Mouse (Mus musculus) heart, embryonic 13.5 days (tissue): ENCODE data around the gene Hivep1. TPM values are rescaled to one million over a fixed set of nuclear protein-coding genes. Genes with fewer than 3 reads are reported as not detected.
A peak's percentile ranks its signal among the peaks of the same experiment; 100 is the strongest.

Experiments
- ATAC-seq: fragments of 200-750 bp; cut with Nextera tagmentation; 2 replicates; pipeline ENCODE4 v1.8.0; 2017; ENCODE audit warnings: moderate TSS enrichment; ENCODE audit not compliant: insufficient number of reproducible peaks, low FRiP score, low TSS enrichment; ENCODE audit errors: extremely low read depth
- H3K27ac ChIP-seq: fragments of 300-500 bp; sonication (generic); replicated peaks from 2 replicates; pipeline ENCODE4 v1.5.1; 2015; ENCODE audit warnings: moderate library complexity, mild to moderate bottlenecking, inconsistent platforms
- H3K27me3 ChIP-seq: fragments of 300-500 bp; sonication (generic); replicated peaks from 2 replicates; pipeline ENCODE4 v1.6.1; 2015; ENCODE audit warnings: mild to moderate bottlenecking, inconsistent platforms
- H3K36me3 ChIP-seq: fragments of 300-500 bp; sonication (generic); 2 replicates; pipeline ENCODE4 v1.6.1; 2015; ENCODE audit warnings: mild to moderate bottlenecking, inconsistent platforms
- H3K4me1 ChIP-seq: fragments of 300-500 bp; sonication (generic); 2 replicates; pipeline ENCODE4 v1.6.1; 2015; ENCODE audit warnings: inconsistent platforms
- H3K4me2 ChIP-seq: fragments of 300-500 bp; sonication (generic); 2 replicates; pipeline ENCODE4 v1.6.1; 2015; ENCODE audit warnings: inconsistent platforms, mild to moderate bottlenecking, moderate library complexity
- H3K4me3 ChIP-seq: fragments of 300-500 bp; sonication (generic); 2 replicates; pipeline ENCODE4 v1.5.1; 2015; ENCODE audit warnings: moderate library complexity, mild to moderate bottlenecking, inconsistent platforms
- H3K9ac ChIP-seq: fragments of 300-500 bp; sonication (generic); 2 replicates; pipeline ENCODE4 v1.6.1; 2015; ENCODE audit warnings: inconsistent platforms, mild to moderate bottlenecking, moderate library complexity
- H3K9me3 ChIP-seq: fragments of 300-500 bp; sonication (generic); 2 replicates; pipeline ENCODE4 v1.6.1; 2016; ENCODE audit warnings: inconsistent platforms
- WGBS: fragments of 180-500 bp; shearing (Covaris S2); methylation state at CpG from one replicate; pipeline ENCODE4 v1.1.7; 2015; ENCODE audit warnings: mixed read lengths; 5-methylcytosine and 5-hydroxymethylcytosine counted together
- polyA plus RNA-seq: library from polyadenylated mRNA; unstranded; fragments of >200 nt; fragmentation: Nextera tagmentation; extraction: Ambion mirVana; gene quantifications from 2 replicates; pipeline ENCODE4 v1.2.1, GENCODE M21; 2015

Hivep1 gene
- polyA plus RNA-seq, 1 experiment from 2014 or later, result 8.3 TPM

DNA sequence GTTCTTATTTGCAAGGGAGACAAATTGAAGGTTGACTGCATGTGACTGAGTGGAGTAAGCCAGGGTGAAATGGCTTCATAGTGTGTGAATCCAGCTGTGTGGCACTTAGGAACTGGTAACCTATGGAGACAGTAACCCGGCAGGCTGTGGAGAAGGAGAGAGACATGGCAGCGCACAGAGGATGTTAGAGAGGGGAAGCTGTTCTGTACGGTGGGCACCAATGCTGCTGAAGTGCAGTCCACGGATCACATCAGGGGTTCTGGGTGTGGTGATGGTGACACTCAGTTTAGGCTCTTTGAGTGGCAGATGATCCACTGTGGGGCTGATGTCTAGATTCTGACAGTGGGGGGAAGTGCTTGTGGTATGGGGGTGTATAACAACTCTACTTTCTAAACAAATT, 47.7 kb downstream of the Hivep1 start:
- no peak overlapping the region for H3K9ac ChIP-seq
- peaks cover 5% of the 10 kb centered on the region; the same call in 1 of the 2 replicates for H3K9me3 ChIP-seq
- peaks cover 6% of the 10 kb centered on the region for H3K36me3 ChIP-seq
- no peak; the same call in 1 of the 2 replicates for ATAC-seq
- WGBS, result 82% methylated on average over 4 of the region's 4 CpGs
- H3K27ac ChIP-seq, result no peak overlapping the region
- no peak overlapping the region for H3K4me3 ChIP-seq
- H3K27me3 ChIP-seq, result no peaks in the 10 kb centered on the region
- H3K4me1 ChIP-seq, result peaks cover 47% of the 10 kb centered on the region
- H3K4me2 ChIP-seq, result no peak overlapping the region

DNA sequence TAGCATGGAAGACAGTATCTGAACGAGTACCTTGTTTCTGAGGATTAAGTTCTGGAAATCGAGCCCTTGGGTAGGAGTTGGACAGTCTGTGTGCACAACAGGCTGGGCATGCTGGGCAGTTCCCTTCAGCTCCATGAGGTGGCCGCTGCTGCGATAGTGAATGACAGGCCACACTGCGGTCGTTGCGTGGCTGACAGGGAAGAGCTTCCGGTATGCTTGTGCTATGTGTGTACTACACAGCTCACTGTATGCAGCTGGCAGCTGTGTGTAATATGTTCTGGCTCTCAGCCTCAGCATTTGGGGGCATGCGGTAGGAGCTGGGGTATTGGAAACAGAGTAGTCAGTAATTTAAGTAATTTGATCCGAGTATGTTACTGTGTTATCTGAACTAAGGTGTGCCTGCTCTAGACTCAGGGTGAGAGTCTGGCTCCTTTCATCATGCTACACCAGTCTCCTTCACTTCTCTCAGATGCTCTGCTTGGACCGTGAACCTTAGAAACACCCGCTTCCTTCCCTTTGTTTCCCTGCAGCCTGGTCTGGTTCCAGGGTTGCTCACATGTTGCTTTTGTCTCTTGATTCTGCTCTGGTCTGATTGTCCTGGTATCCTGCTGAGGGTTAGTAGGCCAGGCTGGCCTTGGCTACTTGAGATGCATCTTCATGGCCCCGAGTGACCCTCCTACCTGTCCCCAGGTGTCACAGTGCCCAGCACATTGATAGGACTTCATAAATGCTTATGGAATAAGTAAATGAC, 49.8 kb downstream of the Hivep1 start:
- WGBS, result 28% methylated on average over 13 of the region's 13 CpGs
- peak overlapping the region; percentile 37 for H3K9ac ChIP-seq

DNA sequence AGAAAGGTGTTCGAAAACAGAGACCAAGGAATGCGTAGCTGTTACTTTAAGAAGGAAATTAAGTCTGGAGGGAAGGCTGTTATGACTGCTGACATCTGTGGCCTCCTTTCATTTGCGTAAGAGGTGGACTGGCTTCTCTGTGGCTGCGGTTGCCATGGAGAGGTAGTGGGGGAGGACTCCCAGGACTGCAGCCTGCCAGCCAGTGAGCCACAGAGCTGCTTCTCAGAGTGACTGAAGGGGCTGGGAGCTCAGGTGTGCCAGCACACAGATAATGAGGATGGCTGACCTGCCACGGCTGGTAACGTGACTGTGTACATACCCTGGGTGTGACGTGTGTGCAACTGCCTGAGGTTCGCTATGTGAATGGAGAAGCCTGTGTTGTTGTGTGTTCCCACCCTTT, 51.2 kb downstream of the Hivep1 start:
- no peak overlapping the region for H3K4me3 ChIP-seq
- H3K36me3 ChIP-seq, result peaks cover 4% of the 10 kb centered on the region
- peaks cover 37% of the 10 kb centered on the region for H3K4me1 ChIP-seq
- H3K4me2 ChIP-seq, result peak overlapping the region; percentile 30; the same call in 1 of the 2 replicates
- H3K9me3 ChIP-seq, result peaks cover 4% of the 10 kb centered on the region; the same call in 1 of the 2 replicates
- H3K27ac ChIP-seq, result no peak overlapping the region
- no peak for ATAC-seq
- H3K27me3 ChIP-seq, result no peaks in the 10 kb centered on the region
- peak overlapping the region; percentile 40; the same call in 1 of the 2 replicates for H3K9ac ChIP-seq
- 36% methylated on average over 8 of the region's 8 CpGs for WGBS

More for the DNA sequence above, 49.8 kb downstream of the Hivep1 start:
- H3K4me2 ChIP-seq, result peak overlapping the region; percentile 50
- no peak for ATAC-seq
- H3K27ac ChIP-seq, result peak overlapping the region; percentile 61
- H3K27me3 ChIP-seq, result no peaks in the 10 kb centered on the region
- peaks cover 35% of the 10 kb centered on the region for H3K4me1 ChIP-seq
- H3K9me3 ChIP-seq, result peaks cover 5% of the 10 kb centered on the region; the same call in 1 of the 2 replicates
- peaks cover 6% of the 10 kb centered on the region for H3K36me3 ChIP-seq
- no peak overlapping the region for H3K4me3 ChIP-seq

DNA sequence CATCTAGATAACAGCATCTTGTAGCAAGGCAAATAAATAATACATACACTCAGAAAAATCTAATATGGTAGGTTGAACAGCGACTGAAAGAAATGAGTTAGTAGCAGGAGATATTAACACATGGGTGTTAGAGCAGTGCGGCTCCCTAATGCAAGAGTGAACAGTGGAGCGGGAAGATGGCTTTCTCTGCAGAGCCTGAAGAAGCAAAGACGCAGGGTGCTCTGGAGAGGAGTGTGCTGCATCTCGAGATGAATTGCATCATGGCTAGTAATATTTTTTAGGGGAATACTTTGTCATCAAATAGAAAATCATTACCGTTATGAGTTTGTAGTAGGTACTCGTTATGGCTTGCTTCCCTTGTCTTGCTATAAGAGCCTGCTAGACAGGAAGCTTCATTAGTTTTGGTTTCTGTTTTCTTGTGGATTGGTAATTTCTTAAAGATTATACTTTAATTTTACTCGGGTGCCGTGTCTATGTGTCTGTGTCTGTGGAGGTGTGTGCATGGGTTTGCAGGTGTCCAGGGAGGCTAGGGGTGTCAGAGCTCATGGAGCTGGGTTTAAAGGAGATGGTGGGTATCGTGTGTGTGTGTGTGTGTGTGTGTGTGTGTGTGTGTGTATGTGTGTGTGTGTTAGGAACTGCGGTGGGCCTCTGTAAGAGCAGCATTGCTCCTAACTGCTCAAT, 51.8 kb downstream of the Hivep1 start:
- H3K9ac ChIP-seq, result no peak overlapping the region
- WGBS, result 78% methylated on average over 11 of the region's 11 CpGs
- H3K27me3 ChIP-seq, result no peaks in the 10 kb centered on the region
- no peak for ATAC-seq
- no peak overlapping the region for H3K4me2 ChIP-seq
- H3K36me3 ChIP-seq, result no peaks in the 10 kb centered on the region
- no peak overlapping the region for H3K27ac ChIP-seq
- peaks cover 44% of the 10 kb centered on the region for H3K4me1 ChIP-seq
- H3K9me3 ChIP-seq, result no peaks in the 10 kb centered on the region
- H3K4me3 ChIP-seq, result no peak overlapping the region

DNA sequence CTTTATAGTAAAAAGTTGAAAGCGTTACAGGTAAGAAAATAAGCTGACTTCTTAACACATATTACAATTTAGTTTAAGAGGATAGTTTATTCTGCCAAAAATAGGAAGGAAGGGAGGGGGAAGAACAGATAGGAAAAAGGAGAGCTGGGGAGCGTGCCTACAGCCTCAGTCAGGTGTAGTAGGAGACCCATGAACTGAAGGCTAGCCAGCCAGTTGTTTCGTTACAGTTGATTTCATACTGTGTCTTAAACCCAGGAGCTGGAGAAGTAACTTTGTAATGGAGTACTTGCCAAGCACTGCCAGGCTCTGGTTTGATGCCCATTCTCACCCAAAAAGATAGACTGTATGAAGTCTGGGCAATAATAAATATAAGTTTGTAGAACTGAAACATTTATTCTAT, 52.5 kb downstream of the Hivep1 start:
- no peak for ATAC-seq

DNA sequence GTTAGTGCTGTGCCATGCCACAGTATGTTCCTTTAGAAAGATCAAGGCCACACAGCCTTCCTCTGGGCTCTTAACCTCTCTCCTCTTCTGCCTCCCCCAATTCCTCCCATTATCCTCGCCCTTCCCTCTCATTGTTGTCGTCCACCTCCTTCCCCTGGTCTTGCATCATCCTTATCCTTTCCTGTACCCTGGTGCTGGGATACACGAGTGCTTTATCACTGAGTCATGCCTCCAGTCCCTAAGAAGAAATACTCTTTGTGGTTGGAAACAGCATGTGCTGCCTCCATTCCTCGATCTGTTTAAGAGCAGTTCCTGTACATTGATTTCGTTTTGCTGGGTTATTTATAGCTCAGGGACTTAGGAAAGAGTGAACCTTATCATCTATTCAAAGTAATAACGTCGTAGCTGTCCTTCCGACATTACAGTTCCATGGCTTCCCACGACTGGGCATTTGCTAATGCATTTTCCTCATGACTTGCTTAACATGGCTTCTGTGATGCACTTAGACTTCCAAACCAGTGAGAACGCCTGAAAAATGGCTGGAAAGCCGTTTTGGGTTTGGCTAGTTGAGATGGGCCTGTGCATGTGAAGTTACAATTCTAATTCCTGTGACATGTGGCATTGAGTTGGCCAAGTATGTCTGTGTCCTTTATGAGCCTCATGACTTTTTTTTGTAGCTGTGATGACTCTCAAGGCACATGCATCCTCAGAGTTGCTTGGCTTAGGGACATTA, 56.8 kb downstream of the Hivep1 start:
- Histone ChIP-seq H3K27me3 (no peaks in the 10 kb centered on the region), H3K27ac (peak overlapping the region; percentile 66), H3K9ac (peak overlapping the region; percentile 40; the same call in 1 of the 2 replicates), H3K4me3 (no peak overlapping the region; the same call in 1 of the 2 replicates), H3K9me3 (no peaks in the 10 kb centered on the region), H3K4me1 (peaks cover 32% of the 10 kb centered on the region), H3K4me2 (peak overlapping the region; percentile 50), H3K36me3 (no peaks in the 10 kb centered on the region)
- ATAC-seq, result no peak
- WGBS, result 28% methylated on average over 11 of the region's 11 CpGs

More for the DNA sequence above, 52.5 kb downstream of the Hivep1 start:
- Histone ChIP-seq H3K27ac (no peak overlapping the region), H3K36me3 (no peaks in the 10 kb centered on the region), H3K4me1 (peaks cover 48% of the 10 kb centered on the region), H3K9me3 (no peaks in the 10 kb centered on the region), H3K4me3 (no peak overlapping the region), H3K4me2 (no peak overlapping the region), H3K27me3 (no peaks in the 10 kb centered on the region), H3K9ac (no peak overlapping the region)
- WGBS, result 75% methylated on average over 3 of the region's 3 CpGs

DNA sequence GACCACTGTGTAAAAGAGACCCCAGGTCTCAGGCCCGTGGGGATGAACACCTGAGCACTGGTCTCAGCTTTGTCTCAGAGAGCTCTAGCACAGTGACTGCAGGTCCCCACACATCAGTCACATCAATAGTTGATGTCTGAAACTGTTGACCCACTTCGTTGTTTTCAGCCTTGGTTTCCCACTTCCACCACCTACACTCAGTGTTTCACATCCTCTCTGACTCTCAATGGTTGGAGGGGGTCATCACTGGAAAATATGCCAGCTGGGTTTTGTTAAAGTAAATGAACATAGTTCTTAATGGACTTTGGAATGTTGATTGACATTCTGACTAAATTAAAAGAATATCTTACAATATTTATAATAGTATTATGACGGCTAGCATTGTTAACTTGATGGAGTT, 58.6 kb downstream of the Hivep1 start:
- ATAC-seq, result no peak; the same call in 1 of the 2 replicates
- Histone ChIP-seq H3K4me2 (no peak overlapping the region), H3K4me3 (no peak overlapping the region), H3K36me3 (no peaks in the 10 kb centered on the region), H3K27me3 (no peaks in the 10 kb centered on the region), H3K9me3 (no peaks in the 10 kb centered on the region), H3K9ac (no peak overlapping the region), H3K4me1 (peaks cover 39% of the 10 kb centered on the region), H3K27ac (no peak overlapping the region)
- WGBS, result 90% methylated on average over 3 of the region's 3 CpGs

DNA sequence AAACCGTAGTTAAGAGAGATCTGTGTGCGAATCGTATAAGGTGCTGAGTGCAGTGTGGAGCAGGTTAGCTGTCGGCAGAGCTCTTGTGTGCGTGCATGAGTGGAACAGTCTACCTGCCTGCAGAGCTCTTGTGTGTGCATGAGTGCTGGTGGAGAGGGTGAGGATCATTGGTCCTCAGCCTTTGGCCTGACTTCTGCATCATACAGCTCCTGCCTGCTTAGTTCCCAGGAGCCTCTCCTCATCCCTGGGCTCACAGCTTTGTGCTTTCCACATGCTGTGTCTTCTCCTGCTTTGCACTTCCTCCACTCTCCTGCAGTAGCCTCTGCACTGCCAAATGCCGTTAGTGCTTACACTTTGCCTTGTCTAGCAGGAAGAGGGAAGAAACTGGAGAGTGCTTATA, 60.2 kb downstream of the Hivep1 start:
- Histone ChIP-seq H3K36me3 (no peaks in the 10 kb centered on the region), H3K4me1 (peaks cover 54% of the 10 kb centered on the region), H3K4me3 (no peak overlapping the region), H3K27ac (0 out of 2 replicates have a peak overlapping the region, but pooled peaks have one; percentile 8), H3K4me2 (no peak overlapping the region), H3K9me3 (no peaks in the 10 kb centered on the region), H3K27me3 (no peaks in the 10 kb centered on the region), H3K9ac (no peak overlapping the region)
- WGBS, result 76% methylated on average over 6 of the region's 6 CpGs
- no peak for ATAC-seq

DNA sequence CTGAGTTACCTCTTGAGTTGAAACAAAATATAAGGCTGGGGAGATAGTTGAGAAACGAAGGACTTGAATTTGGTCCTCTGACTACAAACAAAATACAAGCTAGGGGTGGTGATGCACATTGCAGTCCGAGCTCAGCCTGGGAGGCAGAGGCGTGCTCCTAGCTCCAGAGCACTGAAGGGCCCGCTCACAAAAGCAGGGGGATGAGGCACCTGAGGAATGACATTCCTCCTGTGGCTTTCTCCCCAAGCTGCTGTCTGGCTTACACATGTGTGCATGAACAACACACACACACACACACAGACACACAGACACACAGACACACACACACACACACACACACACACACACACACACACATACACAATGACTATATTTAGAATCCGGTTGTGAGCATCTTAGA, 60.9 kb downstream of the Hivep1 start:
- no peak for ATAC-seq
- no peak overlapping the region for H3K4me3 ChIP-seq
- WGBS, result 59% methylated on average over 5 of the region's 5 CpGs
- H3K4me2 ChIP-seq, result no peak overlapping the region
- no peak overlapping the region for H3K9ac ChIP-seq
- no peaks in the 10 kb centered on the region for H3K9me3 ChIP-seq
- H3K4me1 ChIP-seq, result peaks cover 51% of the 10 kb centered on the region
- H3K27ac ChIP-seq, result no peak overlapping the region
- H3K27me3 ChIP-seq, result no peaks in the 10 kb centered on the region
- H3K36me3 ChIP-seq, result no peaks in the 10 kb centered on the region

DNA sequence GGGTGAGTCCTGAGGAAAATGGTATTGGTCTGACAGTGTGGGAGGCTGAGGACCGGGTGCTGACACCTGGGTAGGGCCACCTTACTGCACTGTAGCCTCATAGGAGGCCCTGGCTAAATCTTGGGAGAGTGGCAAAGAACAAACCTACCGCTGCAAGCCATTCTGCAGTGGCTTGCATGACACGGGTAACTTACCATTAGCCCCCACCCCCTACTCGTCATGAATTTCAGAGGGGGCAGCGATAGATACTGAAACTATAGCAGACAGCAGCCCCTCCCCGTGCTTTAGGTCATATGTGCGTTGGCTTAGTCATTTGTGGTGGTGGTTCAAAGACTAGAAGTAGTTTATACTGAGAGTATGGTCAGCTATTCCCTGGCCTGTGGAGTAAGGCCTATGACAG, 61.8 kb downstream of the Hivep1 start:
- Histone ChIP-seq H3K4me1 (peaks cover 43% of the 10 kb centered on the region), H3K4me3 (no peak overlapping the region), H3K9me3 (no peaks in the 10 kb centered on the region), H3K27ac (no peak overlapping the region), H3K9ac (no peak overlapping the region), H3K27me3 (no peaks in the 10 kb centered on the region), H3K4me2 (no peak overlapping the region), H3K36me3 (no peaks in the 10 kb centered on the region)
- WGBS, result 89% methylated on average over 7 of the region's 7 CpGs
- no peak for ATAC-seq

DNA sequence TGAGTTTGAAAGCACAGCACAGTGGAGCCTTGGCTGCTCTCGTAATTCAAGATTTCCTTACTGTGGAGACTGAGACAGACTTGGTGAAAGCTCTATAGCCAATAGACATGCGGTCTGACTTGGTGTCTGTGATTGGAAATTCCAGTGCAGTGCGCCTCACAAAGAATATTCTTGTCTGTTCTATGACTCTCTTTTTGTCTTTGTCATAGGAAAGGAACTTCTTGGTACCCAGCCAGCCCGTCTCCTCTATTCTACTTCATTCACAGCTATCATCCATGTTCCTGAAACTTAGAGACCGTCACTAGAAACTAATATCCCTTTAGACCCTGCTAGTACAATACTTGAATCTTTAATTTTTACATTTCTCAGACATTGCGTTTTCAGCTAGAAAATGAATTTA, 64.5 kb downstream of the Hivep1 start:
- no peak for ATAC-seq
- no peak overlapping the region for H3K4me2 ChIP-seq
- H3K9ac ChIP-seq, result no peak overlapping the region
- no peaks in the 10 kb centered on the region for H3K9me3 ChIP-seq
- 77% methylated on average over 6 of the region's 6 CpGs for WGBS
- H3K27me3 ChIP-seq, result no peaks in the 10 kb centered on the region
- 0 out of 2 replicates have a peak overlapping the region, but pooled peaks have one; percentile 17 for H3K27ac ChIP-seq
- peaks cover 45% of the 10 kb centered on the region for H3K4me1 ChIP-seq
- no peak overlapping the region for H3K4me3 ChIP-seq
- H3K36me3 ChIP-seq, result no peaks in the 10 kb centered on the region
